In the genomic region with DNA sequence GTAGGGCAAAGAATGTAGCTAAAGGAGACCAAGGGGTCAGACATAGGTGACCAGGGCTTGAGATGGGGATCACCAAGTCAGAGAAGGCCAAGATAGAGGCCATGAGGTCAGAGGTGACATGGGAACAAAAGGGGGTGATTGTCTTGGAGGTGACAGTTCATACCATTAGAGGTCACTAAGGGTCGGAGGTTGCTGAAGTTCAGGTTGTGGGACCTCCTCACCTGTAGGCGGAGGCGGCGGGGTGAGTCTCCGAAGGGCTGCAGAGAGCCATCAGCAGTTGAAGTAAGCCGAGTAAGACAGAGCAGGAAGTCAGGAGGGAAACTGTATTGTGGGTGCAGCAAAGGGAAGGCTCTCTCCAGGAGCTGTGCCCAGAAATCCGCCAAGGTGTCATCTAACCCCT, we compare ENCODE assay signal across 15 mouse cellular contexts. TPM values are rescaled to one million over a fixed set of nuclear protein-coding genes. Genes with fewer than 3 reads are reported as not detected.
DNase-seq lines count a peak whose midpoint lies in the region; ATAC-seq and TF ChIP-seq lines count a peak whose summit lies in the region.
"Had no signal": no experiment of that assay in that cellular context is flagged by ENCODE, and none has a peak within 500 bp of the region (broad histone marks: within the 10 kb centered on the region; RNA-seq: fewer than 3 reads in every experiment).

No protein-coding gene starts in this region.

- peaks cover 35% of the 10 kb centered on the region for H3K36me3 ChIP-seq in embryonic facial prominence, embryonic 12.5 days
- peaks cover 37% of the 10 kb centered on the region for H3K36me3 ChIP-seq in forebrain, embryonic 12.5 days (replicated peaks)
- peaks cover 3% of the 10 kb centered on the region; the same call in 1 of the 2 replicates for H3K36me3 ChIP-seq in hindbrain, embryonic 16.5 days (ENCODE audit: control insufficient read depth, insufficient read depth, low read length)
- peaks cover 3% of the 10 kb centered on the region; the same call in 1 of the 2 replicates for H3K36me3 ChIP-seq in midbrain, embryonic 15.5 days (replicated peaks)
- H3K36me3 ChIP-seq: liver, embryonic 15.5 days had no signal

- WGBS in embryonic facial prominence, embryonic 12.5 days: 85% methylated on average over 7 of the region's 7 CpGs
- WGBS in forebrain, embryonic 12.5 days: 87% methylated on average over 7 of the region's 7 CpGs
- whole genome bisulfite sequencing in hindbrain, embryonic 16.5 days: 83% methylated on average over 7 of the region's 7 CpGs
- WGBS in midbrain, embryonic 15.5 days: 87% methylated on average over 7 of the region's 7 CpGs
- WGBS in lung, adult 2 months: 90% methylated on average over 7 of the region's 7 CpGs

- no peak for TF ChIP-seq POLR2A in lung, adult 2 months (IDR thresholded peaks at IDR 0.05; ENCODE audit: borderline replicate concordance, extremely low read depth, low read depth, low read length)

- DNase-seq in ovary, postnatal 14 days (ENCODE audit: low spot score): no peak
- no peak for DNase-seq in ovary, postnatal 10 days (ENCODE audit: low spot score)
- DNase-seq in lung, adult 2 months: no peak
- DNase-seq: adrenal gland, postnatal 25 days; cerebellum, adult 11 months; right cerebral cortex, postnatal 4 days had no signal

- ATAC-seq in embryonic facial prominence, embryonic 12.5 days (ENCODE audit: insufficient number of reproducible peaks, insufficient read depth, low FRiP score, low TSS enrichment): no peak
- no peak for ATAC-seq in forebrain, embryonic 12.5 days (ENCODE audit: low FRiP score)
- no peak for ATAC-seq in hindbrain, embryonic 16.5 days
- ATAC-seq in midbrain, embryonic 15.5 days (replicated peaks): no peak
- ATAC-seq: inflammation-experienced regulatory T-cells, adult 6 months had no signal

- H3K27ac ChIP-seq in embryonic facial prominence, embryonic 12.5 days: no peak overlapping the region
- H3K27ac ChIP-seq in forebrain, embryonic 12.5 days: no peak overlapping the region
- H3K27ac ChIP-seq in hindbrain, embryonic 16.5 days (ENCODE audit: low read depth, low read length): no peak overlapping the region
- no peak overlapping the region for H3K27ac ChIP-seq in midbrain, embryonic 15.5 days
- H3K27ac ChIP-seq: left cerebral cortex, adult 2 months; liver, embryonic 15.5 days had no signal

- peak overlapping the region; percentile 59; the same call in 1 of the 2 replicates for H3K4me3 ChIP-seq in embryonic facial prominence, embryonic 12.5 days
- H3K4me3 ChIP-seq in forebrain, embryonic 12.5 days (replicated peaks): peak overlapping the region; percentile 74
- H3K4me3 ChIP-seq in hindbrain, embryonic 16.5 days (ENCODE audit: low read length): peak overlapping the region; percentile 52
- H3K4me3 ChIP-seq in midbrain, embryonic 15.5 days: peak overlapping the region; percentile 94
- no peak overlapping the region for H3K4me3 ChIP-seq in lung, adult 2 months (replicated peaks; ENCODE audit: extremely low read depth, low read depth, low read length)
- H3K4me3 ChIP-seq: heart, embryonic 12.5 days; left cerebral cortex, adult 2 months; liver, embryonic 15.5 days had no signal

- no peaks in the 10 kb centered on the region; the same call in 1 of the 2 replicates for H3K9me3 ChIP-seq in embryonic facial prominence, embryonic 12.5 days
- H3K9me3 ChIP-seq in forebrain, embryonic 12.5 days: no peaks in the 10 kb centered on the region
- H3K9me3 ChIP-seq in hindbrain, embryonic 16.5 days (ENCODE audit: control insufficient read depth, low read length): peaks cover 2% of the 10 kb centered on the region; the same call in 1 of the 2 replicates
- no peaks in the 10 kb centered on the region for H3K9me3 ChIP-seq in midbrain, embryonic 15.5 days
- H3K9me3 ChIP-seq: liver, embryonic 15.5 days had no signal

- H3K4me1 ChIP-seq in embryonic facial prominence, embryonic 12.5 days: peaks cover 47% of the 10 kb centered on the region
- peaks cover 56% of the 10 kb centered on the region for H3K4me1 ChIP-seq in forebrain, embryonic 12.5 days
- peaks cover 35% of the 10 kb centered on the region for H3K4me1 ChIP-seq in hindbrain, embryonic 16.5 days (ENCODE audit: control insufficient read depth, insufficient read depth, low read depth, low read length)
- peaks cover 54% of the 10 kb centered on the region for H3K4me1 ChIP-seq in midbrain, embryonic 15.5 days
- H3K4me1 ChIP-seq in lung, adult 2 months (ENCODE audit: control insufficient read depth, insufficient read depth, low read length): no peaks in the 10 kb centered on the region

- H3K27me3 ChIP-seq in embryonic facial prominence, embryonic 12.5 days: no peaks in the 10 kb centered on the region
- peaks cover 20% of the 10 kb centered on the region for H3K27me3 ChIP-seq in forebrain, embryonic 12.5 days
- no peaks in the 10 kb centered on the region for H3K27me3 ChIP-seq in hindbrain, embryonic 16.5 days (replicated peaks; ENCODE audit: control insufficient read depth, insufficient read depth, low read length)
- H3K27me3 ChIP-seq in midbrain, embryonic 15.5 days (replicated peaks): no peaks in the 10 kb centered on the region

- no peak for TF ChIP-seq CTCF in lung, adult 2 months (IDR thresholded peaks at IDR 0.05; ENCODE audit: insufficient read depth, low read length)

- H3K9ac ChIP-seq in embryonic facial prominence, embryonic 12.5 days: 0 out of 2 replicates have a peak overlapping the region, but pooled peaks have one; percentile 64
- H3K9ac ChIP-seq in forebrain, embryonic 12.5 days: peak overlapping the region; percentile 90; the same call in 1 of the 2 replicates
- H3K9ac ChIP-seq in hindbrain, embryonic 16.5 days (ENCODE audit: low read depth, low read length): no peak overlapping the region
- H3K9ac ChIP-seq in midbrain, embryonic 15.5 days: peak overlapping the region; percentile 97; the same call in 1 of the 2 replicates
- H3K9ac ChIP-seq: heart, embryonic 12.5 days; liver, embryonic 15.5 days had no signal

- H3K4me2 ChIP-seq in embryonic facial prominence, embryonic 12.5 days (replicated peaks): peak overlapping the region; percentile 90
- peak overlapping the region; percentile 75 for H3K4me2 ChIP-seq in forebrain, embryonic 12.5 days
- peak overlapping the region; percentile 72 for H3K4me2 ChIP-seq in hindbrain, embryonic 16.5 days (ENCODE audit: low read length)
- H3K4me2 ChIP-seq in midbrain, embryonic 15.5 days: peak overlapping the region; percentile 79
- H3K4me2 ChIP-seq: liver, embryonic 15.5 days had no signal

RNA-seq across cellular contexts. Expression of a gene that starts 1.8 kb away (rescaled TPM):
- 0.23 TPM in 1 of 2 replicates, not detected in the other for polyA plus RNA-seq in embryonic facial prominence, embryonic 12.5 days (2016; fragmentation: Nextera tagmentation; extraction: Ambion mirVana)
- polyA plus RNA-seq in forebrain, embryonic 12.5 days (2016; fragmentation: Nextera tagmentation; extraction: Ambion mirVana): 0.10 and 0.19 TPM in 2 replicates
- polyA plus RNA-seq in hindbrain, embryonic 16.5 days (2015; fragmentation: Nextera tagmentation; extraction: Ambion mirVana): 0.04 and 0.12 TPM in 2 replicates
- 0.04 and 0.09 TPM in 2 replicates for polyA plus RNA-seq in midbrain, embryonic 15.5 days (2015; fragmentation: Nextera tagmentation; extraction: Ambion mirVana)
- polyA plus RNA-seq in lung, adult 2 months (2012; rRNA removed): 0.01 TPM in 1 of 2 replicates, not detected in the other
- polyA plus RNA-seq: large intestine, adult 2 months; liver, embryonic 15.5 days had no signal

RNA-seq across cellular contexts. Expression of a gene that starts 1.8 kb away (rescaled TPM):
- polyA plus RNA-seq in embryonic facial prominence, embryonic 12.5 days (2016; fragmentation: Nextera tagmentation; extraction: Ambion mirVana): 70.1 and 75.3 TPM in 2 replicates
- polyA plus RNA-seq in forebrain, embryonic 12.5 days (2016; fragmentation: Nextera tagmentation; extraction: Ambion mirVana): 121 and 140 TPM in 2 replicates
- polyA plus RNA-seq in hindbrain, embryonic 16.5 days (2015; fragmentation: Nextera tagmentation; extraction: Ambion mirVana): 113 and 140 TPM in 2 replicates
- polyA plus RNA-seq in midbrain, embryonic 15.5 days (2015; fragmentation: Nextera tagmentation; extraction: Ambion mirVana): 218 and 231 TPM in 2 replicates
- 4.1 and 6.5 TPM in 2 replicates for polyA plus RNA-seq in lung, adult 2 months (2012; rRNA removed)

RNA-seq across cellular contexts. Expression of a gene that starts 2.0 kb away (rescaled TPM):
- polyA plus RNA-seq in embryonic facial prominence, embryonic 12.5 days (2016; fragmentation: Nextera tagmentation; extraction: Ambion mirVana): 7.9 and 8.7 TPM in 2 replicates
- 4.3 and 5.2 TPM in 2 replicates for polyA plus RNA-seq in forebrain, embryonic 12.5 days (2016; fragmentation: Nextera tagmentation; extraction: Ambion mirVana)
- polyA plus RNA-seq in hindbrain, embryonic 16.5 days (2015; fragmentation: Nextera tagmentation; extraction: Ambion mirVana): 10.3 and 13.8 TPM in 2 replicates
- polyA plus RNA-seq in midbrain, embryonic 15.5 days (2015; fragmentation: Nextera tagmentation; extraction: Ambion mirVana): 8.3 and 9.7 TPM in 2 replicates
- 0.19 and 0.59 TPM in 2 replicates for polyA plus RNA-seq in lung, adult 2 months (2012; rRNA removed)
- polyA plus RNA-seq: inflammation-experienced regulatory T-cells, adult 6 months had no signal

RNA-seq across cellular contexts. Expression of a gene that starts 5.4 kb away (rescaled TPM):
- polyA plus RNA-seq in embryonic facial prominence, embryonic 12.5 days (2016; fragmentation: Nextera tagmentation; extraction: Ambion mirVana): 3.7 and 4.3 TPM in 2 replicates
- 3.3 and 3.9 TPM in 2 replicates for polyA plus RNA-seq in forebrain, embryonic 12.5 days (2016; fragmentation: Nextera tagmentation; extraction: Ambion mirVana)
- 2.1 and 2.7 TPM in 2 replicates for polyA plus RNA-seq in hindbrain, embryonic 16.5 days (2015; fragmentation: Nextera tagmentation; extraction: Ambion mirVana)
- polyA plus RNA-seq in midbrain, embryonic 15.5 days (2015; fragmentation: Nextera tagmentation; extraction: Ambion mirVana): 2.1 and 2.9 TPM in 2 replicates
- polyA plus RNA-seq in lung, adult 2 months (2012; rRNA removed): 0.74 and 1.5 TPM in 2 replicates

RNA-seq across cellular contexts. Expression of a gene that starts 14.2 kb away (rescaled TPM):
- 11.3 and 12.3 TPM in 2 replicates for polyA plus RNA-seq in embryonic facial prominence, embryonic 12.5 days (2016; fragmentation: Nextera tagmentation; extraction: Ambion mirVana)
- 14.0 and 16.0 TPM in 2 replicates for polyA plus RNA-seq in forebrain, embryonic 12.5 days (2016; fragmentation: Nextera tagmentation; extraction: Ambion mirVana)
- polyA plus RNA-seq in hindbrain, embryonic 16.5 days (2015; fragmentation: Nextera tagmentation; extraction: Ambion mirVana): 15.3 and 18.4 TPM in 2 replicates
- polyA plus RNA-seq in midbrain, embryonic 15.5 days (2015; fragmentation: Nextera tagmentation; extraction: Ambion mirVana): 19.5 and 20.8 TPM in 2 replicates
- 49.4 and 50.8 TPM in 2 replicates for polyA plus RNA-seq in lung, adult 2 months (2012; rRNA removed)
